Mouse (Mus musculus): ENCODE results near the gene Tas2r119.
"Not testable (repeated sequence)": the region's sequence is repeated elsewhere in the genome, so short reads cannot be mapped to it uniquely, and the experiment has no call there.

Tas2r119 gene

DNA sequence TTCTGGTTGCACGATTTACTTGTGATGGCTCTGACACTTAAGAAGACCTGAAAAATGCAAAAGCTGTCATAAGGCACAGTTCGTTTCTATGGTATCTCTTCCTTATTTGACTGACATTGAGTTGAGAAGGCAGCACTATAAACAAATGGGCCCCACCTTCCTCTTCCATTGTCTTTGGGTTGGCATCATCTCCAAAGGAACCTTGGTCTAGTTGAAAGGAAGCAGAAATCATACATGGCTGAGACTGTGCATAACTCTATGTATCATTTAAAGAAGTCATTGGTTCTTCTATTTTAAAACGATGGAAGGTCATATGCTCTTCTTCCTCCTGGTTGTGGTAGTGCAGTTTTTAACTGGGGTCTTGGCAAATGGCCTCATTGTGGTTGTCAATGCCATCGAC is at the start of gene Tas2r119:
Gene Tas2r119, plus strand, starts transcription at position 301 of the 400 bp plus-strand sequence.
- no peak for DNase-seq (ENCODE audit: low read depth, low spot score)

DNA sequence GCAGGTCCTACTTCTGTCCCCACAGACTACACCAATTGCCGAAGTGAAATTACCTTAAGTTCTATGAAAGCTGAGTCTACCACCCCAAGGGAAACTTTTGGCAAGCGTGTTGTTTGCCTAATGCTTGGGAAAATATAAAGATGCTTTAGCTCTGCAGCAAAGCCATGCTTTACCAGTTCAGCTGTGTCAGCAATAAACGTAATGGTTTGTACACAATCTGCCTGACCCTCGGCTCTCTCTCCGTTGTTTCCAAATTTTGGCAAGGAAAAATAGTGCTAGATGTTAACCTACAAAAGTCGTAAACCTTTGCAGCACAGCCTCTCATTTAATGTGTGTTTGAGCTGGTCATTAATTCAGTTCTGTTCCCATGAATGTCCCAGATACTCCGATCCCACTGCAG is 44.8 kb upstream of the Tas2r119 start:
- DNase-seq (ENCODE audit: low read depth, low spot score): no peak

DNA sequence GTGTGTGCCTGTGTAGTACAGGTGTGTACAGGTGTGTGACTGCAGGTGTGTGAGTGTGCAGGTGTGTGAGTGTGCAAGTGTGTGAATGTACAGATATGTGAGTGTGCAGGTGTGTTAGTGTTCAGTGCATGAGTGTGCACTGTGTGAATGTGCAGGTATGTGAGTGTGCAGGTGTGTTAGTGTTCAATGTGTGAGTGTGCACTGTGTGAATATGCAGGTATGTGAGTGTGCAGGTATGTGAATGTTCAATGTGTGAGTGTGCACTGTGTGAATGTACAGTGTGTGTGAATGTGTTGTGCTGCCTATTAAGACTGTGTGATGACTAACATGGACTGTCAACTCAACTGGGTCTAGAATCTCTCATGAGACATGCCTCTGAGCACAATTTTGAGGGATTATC is 35.4 kb upstream of the Tas2r119 start:
- no peak for DNase-seq (ENCODE audit: low read depth, low spot score)

DNA sequence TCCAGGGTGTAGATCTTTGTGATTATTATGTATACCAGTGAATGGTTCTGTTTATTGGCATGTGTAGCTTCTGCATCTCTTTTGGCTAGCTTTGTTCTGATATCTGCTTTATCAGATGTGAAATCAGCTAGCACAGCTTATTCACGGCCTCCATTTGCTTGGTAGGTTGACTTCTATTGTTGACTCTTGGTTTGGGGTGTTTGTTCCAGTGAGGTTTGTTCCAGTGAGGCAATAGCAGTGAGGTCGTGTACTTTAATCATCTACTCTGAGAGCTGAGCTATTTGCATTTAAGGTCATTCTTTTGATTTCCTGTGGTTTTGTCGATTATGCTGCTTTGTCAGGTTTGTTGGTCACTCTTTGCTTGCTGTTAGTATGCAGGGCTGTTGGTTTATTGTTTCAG is 32.8 kb upstream of the Tas2r119 start:
- DNase-seq (ENCODE audit: low read depth, low spot score): no peak

DNA sequence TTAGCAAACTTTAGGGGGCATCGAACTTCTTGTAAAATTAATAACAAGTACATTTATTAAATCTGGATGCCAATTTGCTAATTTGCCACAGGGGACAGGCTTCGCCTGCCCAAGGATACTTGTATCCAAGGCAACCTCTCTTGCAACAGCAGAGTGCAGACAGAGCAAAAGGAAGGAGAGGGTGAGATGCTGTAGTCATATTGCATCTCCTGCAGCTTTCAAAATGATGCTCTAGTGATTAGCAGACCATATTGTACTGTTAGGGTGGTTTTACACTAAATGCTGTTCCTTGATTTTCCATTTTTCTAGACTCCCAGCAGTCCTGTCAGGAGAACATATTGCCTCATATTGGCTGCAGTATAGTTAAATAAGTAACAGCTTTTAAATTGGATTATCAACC is 23.7 kb upstream of the Tas2r119 start:
- no peak for DNase-seq (ENCODE audit: low read depth, low spot score)

DNA sequence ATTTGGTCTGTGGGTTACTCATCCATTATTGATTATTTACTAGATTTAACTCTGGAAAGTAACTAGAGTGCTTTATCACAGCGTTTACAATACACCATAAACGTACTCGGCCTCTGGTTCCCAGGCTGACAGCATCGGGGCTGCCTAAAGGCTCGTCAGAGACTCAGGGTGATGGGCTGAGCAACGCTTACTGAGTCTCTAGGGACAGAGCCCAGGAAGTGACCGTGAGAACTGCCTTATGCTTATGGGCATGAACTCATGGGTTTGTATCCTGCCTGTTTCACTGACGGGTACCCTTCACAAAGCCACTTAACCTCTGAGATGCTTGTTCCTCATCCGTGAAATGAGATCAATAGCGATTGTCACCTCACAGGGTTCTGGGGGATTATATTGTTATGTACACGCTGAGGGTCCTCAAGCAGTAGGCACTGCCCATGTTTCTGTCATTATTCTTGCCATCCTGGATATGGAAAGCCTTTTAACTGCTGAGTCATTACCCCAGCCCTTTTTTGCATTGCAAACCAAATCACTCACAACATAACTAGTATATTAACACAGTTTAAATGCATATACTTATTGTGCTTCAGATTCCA is 23.1 kb upstream of the Tas2r119 start:
- no peak for DNase-seq (ENCODE audit: low read depth, low spot score)

DNA sequence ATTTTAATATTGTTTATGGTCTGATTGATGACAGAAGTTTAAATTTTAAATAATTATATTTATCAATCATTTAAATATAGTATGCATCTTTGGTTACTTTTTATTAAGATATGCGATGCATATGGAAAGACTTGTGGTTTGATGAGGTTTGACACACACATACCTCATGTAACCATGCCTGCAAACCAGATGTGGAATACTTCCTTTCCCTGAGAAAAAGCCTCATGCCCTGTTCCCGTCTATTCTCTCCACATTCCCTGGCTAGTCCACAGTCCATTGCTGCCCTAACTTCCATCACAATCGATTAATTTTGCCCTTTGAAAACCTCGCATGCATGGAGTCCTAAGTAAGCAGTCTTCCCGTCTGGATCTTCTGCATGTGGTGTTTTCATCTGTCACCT is 21.0 kb upstream of the Tas2r119 start:
- DNase-seq (ENCODE audit: low read depth, low spot score): peak; percentile 13

DNA sequence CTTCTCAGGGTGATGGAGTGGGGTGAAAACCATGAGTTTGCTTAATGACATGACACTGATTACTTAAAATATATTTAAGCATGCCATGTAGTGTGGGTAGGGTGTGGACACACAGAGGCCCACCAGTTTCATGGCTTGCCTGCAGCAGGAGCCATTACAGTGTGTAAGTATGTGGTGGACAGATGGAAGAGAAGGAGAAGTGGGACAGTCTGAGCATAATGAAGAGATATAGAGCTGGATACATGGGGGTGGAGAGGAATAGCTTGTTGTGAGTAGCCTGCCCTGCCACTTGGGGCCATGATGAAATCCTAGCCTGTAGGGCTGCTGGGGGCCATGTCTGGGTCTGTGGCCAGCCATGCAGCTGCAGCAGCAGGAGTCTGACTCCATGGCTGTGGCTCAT is 16.8 kb upstream of the Tas2r119 start:
- no peak for DNase-seq (ENCODE audit: low read depth, low spot score)

DNA sequence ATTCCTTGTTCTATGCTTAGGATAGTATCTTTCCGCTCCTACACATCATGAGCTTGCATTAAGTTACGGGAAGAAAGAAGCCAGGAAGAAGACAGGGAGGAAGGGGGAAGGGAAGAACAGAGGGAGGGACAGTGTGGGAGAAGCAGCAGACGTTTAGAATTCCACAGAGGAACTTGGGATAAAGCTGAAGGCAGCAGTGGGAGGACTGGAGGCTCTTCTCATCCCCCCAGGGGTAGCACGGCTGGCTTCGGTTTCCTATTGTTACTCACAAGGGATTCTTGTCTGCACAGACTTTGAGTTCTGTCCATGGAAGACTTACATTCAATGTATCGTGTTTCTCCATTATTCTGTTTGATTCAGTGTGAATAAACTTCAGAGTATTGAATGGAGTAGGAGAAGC is 5.3 kb upstream of the Tas2r119 start:
- DNase-seq (ENCODE audit: low read depth, low spot score): no peak

DNA sequence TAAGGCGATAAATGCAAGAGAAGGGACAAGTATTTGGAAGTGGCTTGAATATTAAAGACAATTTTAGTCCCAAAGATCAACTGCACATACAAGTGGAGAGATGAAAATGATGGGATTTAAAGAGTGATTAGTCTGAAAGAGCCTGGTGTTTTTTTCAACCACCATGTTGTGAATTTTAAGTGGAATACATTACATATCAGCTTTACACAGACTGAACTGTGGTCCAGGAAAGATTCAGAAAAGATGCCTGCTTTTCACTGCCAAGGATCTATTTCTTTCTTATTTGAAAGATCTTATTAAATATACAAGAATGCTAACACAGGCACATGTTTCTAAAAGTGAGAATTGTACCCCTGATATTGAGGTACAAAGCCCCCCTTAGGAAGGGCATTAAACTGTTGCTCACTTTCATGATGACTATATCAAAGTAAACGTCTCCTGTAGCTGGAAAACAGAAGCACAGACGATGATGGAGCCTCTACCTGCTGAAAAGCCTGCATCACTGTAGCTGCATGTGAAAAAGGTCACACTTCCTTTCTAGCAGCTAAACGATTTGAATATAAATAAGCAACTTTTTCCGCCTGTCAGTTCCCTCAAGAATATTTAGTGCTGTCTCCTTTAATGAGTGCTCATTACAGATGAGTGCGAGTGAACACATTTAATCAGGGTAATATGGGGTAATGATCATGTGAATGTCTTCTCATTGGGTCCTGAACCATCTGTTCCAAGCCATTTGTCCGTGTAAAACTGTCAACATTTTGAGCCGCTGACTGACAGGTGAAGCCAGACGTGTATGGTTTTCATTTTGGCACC is 4.7 kb upstream of the Tas2r119 start:
- no peak for DNase-seq (ENCODE audit: low read depth, low spot score)

DNA sequence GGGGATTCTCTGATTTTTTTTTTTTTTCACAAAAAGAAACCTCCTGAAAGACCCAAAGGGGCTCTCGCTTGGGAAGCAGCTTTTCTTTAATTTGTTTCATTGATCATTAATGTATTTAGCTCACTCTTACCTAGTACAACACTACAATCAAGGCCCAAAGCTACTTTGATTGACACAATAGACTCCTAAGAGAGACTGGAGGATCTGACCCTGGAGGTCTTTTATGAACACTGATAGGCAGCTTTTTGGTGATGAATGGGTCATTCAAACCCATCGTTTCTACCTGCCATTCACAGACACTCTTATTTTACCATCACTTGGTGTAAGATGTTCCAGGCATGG is 4.1 kb upstream of the Tas2r119 start:
- DNase-seq (ENCODE audit: low read depth, low spot score): no peak

DNA sequence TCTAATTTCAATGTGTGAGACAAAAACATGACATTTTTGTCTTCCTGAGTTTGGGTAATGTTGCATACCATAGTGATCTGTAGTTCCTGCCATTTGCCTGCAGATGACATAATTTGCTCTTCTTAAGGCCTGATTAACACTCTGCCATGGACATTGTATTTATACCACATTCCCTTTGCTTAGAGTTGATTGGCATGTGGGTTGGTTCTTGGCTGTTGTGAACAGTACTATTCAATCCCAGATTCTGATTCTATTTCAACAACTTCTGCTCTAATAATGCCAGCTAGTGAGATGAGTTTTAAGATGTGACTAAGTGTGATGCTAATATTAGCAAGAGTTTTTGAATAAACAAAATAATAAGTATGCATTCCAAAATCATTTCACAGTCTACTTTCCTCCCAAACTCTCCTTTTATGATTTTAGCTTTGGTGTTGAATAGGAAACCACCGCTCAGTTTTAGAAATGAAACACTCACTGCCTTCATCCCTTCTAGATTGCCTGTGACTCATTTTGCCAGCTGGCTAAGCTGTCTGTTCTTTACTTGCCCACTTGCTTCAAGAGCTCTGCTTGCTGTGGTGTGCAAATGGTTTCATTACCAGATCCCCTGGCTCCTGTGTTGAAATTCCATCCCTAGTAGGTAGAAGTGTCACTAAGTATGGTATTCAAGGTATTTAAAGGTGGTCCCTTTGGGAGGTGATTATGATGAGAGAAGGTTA is 3.1 kb downstream of the Tas2r119 start:
- DNase-seq (ENCODE audit: low read depth, low spot score): no peak

DNA sequence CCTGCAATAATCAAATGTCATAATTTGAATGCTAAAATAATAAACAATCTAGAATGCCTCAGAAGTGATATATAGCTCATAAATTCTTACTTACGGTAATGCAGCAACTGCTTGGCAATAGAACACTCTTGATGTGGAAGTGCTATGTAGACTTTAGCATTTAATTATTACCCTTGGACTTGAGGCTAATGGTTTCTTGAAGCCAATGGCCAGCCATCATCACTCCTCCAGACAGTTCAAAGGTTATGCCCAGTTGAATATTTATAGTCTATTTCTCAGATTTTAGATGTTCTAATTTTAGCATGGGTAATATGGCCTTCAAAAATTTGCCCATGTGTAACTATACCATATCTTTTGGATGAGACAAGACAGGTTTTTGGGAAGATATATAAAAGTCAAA is 4.9 kb downstream of the Tas2r119 start:
- DNase-seq (ENCODE audit: low read depth, low spot score): no peak

DNA sequence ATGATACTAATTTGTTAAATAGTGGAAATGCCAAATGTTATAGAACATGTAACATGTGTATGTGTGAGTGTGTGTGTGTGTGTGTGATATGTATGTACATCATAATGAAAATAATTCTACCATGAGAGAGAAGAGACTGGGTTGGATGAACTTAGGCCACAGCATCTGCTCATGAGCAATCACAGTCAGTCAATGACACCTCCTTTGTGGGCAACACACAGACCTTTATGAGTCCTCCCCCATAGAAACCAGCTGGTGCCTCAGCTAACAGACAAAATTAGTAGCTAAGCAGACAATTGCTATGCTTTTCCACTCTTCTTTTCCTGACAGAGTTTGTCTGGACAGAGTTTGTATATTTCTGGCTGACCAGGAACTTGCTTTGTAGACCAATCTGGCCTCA is 7.9 kb downstream of the Tas2r119 start:
- no peak for DNase-seq (ENCODE audit: low read depth, low spot score)

DNA sequence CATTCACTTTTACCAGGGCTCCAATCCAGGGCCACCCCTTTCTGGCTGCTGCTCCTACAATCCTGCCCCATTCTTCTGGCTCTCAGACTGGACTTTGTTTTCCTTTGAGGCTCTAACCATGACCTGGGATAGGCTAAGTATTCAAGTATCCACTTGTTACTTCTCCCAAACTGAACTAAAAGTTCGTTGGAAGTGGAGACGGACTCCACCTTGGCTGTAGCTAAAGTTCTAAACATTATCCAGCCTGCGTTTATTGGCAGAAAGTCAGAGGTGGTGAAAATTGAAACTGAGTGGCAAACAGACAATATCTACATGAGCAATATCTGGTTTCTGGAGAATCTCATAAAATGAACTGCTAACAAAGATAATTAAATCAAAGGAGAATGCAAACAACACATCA is 12.8 kb downstream of the Tas2r119 start:
- DNase-seq (ENCODE audit: low read depth, low spot score): no peak

DNA sequence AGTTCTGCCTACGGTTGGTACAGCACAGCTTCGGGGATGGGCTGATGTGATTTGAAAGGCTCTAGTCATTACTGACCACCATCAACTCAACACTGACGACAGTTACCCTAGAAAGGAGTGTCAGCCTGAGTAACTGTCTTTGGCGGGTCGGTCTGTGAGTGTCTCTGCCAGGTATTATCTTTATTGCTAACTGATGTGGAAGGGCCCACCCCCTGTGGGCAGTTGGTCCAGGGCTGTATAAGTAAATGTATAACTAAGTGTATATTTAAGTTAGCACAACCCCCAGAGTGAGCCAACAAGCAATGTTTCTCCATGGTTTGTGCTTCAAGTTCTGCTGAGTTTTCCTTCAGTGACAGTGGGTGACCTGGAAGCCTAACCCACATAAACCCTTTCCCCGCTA is 13.3 kb downstream of the Tas2r119 start:
- DNase-seq (ENCODE audit: low read depth, low spot score): no peak

DNA sequence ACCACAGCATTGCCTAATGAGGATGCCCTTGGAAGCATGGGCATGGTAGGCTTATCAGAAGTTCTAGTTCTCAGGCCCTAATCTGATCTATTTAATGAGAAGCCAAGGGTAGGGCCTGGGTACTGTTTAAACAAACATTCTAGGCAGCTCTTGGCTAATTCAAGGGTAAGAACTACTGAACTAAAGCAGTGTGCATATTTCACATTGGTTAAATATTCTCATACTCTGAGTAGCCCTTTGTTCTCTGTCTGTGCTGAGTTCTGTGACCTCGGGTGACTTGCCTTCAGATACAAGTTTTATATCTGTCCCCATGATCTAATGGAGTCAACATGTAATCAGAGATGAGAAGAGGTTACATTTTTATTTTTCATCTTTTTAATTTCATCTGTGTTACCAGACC is 15.9 kb downstream of the Tas2r119 start:
- no peak for DNase-seq (ENCODE audit: low read depth, low spot score)

DNA sequence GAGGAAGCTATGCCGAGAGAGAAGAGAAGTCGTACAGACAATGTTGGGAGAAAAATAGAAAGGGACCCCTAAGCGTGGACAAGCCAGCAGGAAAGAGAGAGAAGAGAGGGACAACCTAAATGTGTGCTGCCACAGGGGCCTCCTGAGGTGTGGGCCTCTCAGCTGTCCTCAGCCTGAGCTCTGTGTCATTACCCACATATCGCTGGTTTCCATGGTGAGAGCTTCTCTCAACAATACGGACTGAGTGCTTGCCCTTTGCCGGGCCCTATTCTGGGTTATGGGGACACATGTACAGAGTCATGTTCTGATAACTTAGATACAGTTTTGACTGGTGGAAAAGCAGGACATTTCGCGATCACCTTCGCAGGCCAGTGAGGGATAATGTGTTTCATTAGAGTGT is 21.0 kb downstream of the Tas2r119 start:
- no peak for DNase-seq (ENCODE audit: low read depth, low spot score)

DNA sequence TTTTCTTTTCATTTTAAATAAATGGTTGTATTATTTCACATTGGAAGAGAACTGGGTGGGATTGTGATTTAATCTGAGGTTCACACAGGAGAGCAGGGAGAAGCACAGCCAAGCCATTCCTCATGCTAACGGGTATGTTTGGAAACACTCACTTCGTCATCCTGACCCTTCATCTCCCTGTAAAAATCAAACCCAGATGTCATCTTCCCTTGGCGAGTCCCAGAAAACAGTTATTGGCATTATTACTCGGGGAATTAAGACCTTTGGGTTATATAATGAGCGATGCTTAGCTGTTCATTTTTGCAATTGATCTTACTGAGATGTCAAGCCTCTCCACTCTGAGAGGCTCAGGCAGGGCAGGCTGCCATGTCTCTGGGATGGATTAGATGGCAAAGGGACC is 21.5 kb downstream of the Tas2r119 start:
- DNase-seq (ENCODE audit: low read depth, low spot score): peak; percentile 13

DNA sequence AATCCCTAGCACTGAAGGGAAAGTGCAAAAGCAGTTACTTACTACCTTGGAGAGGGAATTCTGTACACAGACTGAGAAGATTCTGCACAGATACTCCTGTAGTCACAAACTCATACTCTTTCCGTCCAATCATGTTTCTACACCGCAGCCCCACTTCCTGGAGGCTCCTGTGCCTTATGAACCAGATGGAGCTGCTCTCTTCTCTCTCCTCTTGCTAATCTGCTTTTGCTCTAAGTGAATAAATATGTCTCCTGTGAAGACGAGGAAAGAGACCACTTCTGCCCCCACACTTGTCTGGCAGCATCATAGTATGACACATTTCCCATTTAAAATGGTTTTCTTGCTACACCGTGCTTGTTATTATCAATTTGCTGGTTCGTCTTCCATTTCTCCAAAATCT is 26.2 kb downstream of the Tas2r119 start:
- DNase-seq (ENCODE audit: low read depth, low spot score): no peak

DNA sequence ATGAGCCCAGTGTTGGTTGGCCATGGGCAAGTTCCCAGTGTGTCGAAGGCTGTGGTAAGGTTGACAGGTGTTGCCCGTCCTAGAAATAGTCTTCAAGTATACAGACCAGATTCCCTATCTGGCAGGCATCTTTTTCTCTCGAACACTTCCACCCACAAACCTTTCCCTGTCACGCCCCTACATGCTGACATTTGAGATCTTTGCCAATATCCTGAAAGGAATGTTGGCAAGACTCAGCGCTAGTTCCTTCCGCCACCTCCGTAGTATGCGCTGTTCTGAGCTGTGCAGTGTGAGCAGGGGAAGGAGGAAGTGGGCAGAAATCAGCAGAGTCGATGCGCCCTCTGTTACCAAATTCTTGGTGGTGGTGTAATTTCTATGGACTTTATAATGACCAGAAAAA is 27.8 kb downstream of the Tas2r119 start:
- DNase-seq (ENCODE audit: low read depth, low spot score): no peak

DNA sequence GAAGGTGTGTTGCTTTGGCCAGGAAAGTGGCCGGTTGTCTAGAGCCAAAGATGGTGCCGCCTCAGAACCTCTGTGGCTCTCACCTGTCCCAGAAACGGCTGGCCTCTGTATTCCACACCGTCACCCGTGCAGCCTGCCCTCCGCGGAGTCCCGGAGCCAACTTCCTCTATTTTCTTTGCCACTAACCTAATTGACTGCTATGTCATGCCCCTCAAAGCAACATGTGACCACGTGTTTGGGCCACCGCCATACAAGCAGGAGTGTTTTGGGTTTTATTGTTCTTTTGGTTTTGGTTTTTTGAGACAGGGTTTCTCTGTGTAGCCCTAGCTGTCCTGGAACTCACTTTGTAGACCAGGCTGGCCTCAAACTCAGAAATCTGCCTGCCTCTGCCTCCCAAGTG is 37.6 kb downstream of the Tas2r119 start:
- DNase-seq (ENCODE audit: low read depth, low spot score): not testable (repeated sequence)

DNA sequence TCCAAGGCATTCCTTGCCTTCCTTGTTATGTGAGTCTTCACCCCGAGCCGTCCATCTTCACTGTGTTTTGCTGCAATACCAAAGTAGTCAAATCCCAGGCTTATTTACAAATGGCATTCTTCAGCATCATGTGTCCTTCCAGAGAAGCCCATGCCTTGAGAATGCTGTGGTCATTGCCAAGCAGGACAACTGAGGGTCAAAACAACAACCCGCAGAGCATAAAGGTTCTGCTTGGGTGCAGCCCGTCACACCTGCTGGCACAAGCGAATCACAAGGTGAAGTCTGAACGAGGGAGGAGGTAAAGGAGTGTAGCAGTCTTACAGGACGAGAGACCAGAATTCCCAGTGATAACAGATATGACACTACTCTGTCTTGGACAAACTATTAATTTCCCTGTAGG is 45.9 kb downstream of the Tas2r119 start:
- DNase-seq (ENCODE audit: low read depth, low spot score): no peak

Measured in embryo, embryonic 11.5 days (tissue).